Mouse (Mus musculus) embryonic facial prominence, embryonic 14.5 days (tissue): Measurements from ENCODE around the gene 4632433K11Rik. TPM values are rescaled to one million over a fixed set of nuclear protein-coding genes. Genes with fewer than 3 reads are reported as not detected.
"Not testable (repeated sequence)": the region's sequence is repeated elsewhere in the genome, so short reads cannot be mapped to it uniquely, and the experiment has no call there.

Experiments used
- ATAC-seq: fragments of 200-750 bp; cut with Nextera tagmentation; 2 replicates; pipeline ENCODE4 v1.8.0; 2017; ENCODE audit warnings: low read depth, moderate number of reproducible peaks, moderate TSS enrichment
- DNase-seq: peaks from one replicate; pipeline ENCODE4 v3.0.0-alpha.2; 2015; ENCODE audit warnings: low spot score
- H3K27ac ChIP-seq: fragments of 300-500 bp; sonication (generic); replicated peaks from 2 replicates; pipeline ENCODE4 v1.5.1; 2014; ENCODE audit warnings: low read depth, mild to moderate bottlenecking, low read length, moderate library complexity
- H3K27me3 ChIP-seq: fragments of 300-500 bp; sonication (generic); replicated peaks from 2 replicates; pipeline ENCODE4 v1.6.1; 2014; ENCODE audit warnings: low read length; ENCODE audit not compliant: control insufficient read depth, insufficient read depth
- H3K36me3 ChIP-seq: fragments of 300-500 bp; sonication (generic); 2 replicates; pipeline ENCODE4 v1.6.1; 2014; ENCODE audit warnings: low read length, mixed read lengths; ENCODE audit not compliant: control insufficient read depth, insufficient read depth
- H3K4me1 ChIP-seq: fragments of 300-500 bp; sonication (generic); 2 replicates; pipeline ENCODE4 v1.6.1; 2014; ENCODE audit warnings: antibody characterized with exemption, low read length; ENCODE audit not compliant: control insufficient read depth, insufficient read depth
- H3K4me2 ChIP-seq: fragments of 300-500 bp; sonication (generic); 2 replicates; pipeline ENCODE4 v1.6.1; 2014; ENCODE audit warnings: low read depth, mild to moderate bottlenecking, low read length, moderate library complexity, mixed read lengths
- H3K4me3 ChIP-seq: fragments of 300-500 bp; sonication (generic); 2 replicates; pipeline ENCODE4 v1.5.1; 2014; ENCODE audit warnings: low read depth, mild to moderate bottlenecking, low read length
- H3K9ac ChIP-seq: fragments of 300-500 bp; sonication (generic); 2 replicates; pipeline ENCODE4 v1.6.1; 2014; ENCODE audit warnings: low read depth, mild to moderate bottlenecking, low read length, moderate library complexity, mixed read lengths
- H3K9me3 ChIP-seq: fragments of 300-500 bp; sonication (generic); 2 replicates; pipeline ENCODE4 v1.6.1; 2016; ENCODE audit warnings: low read length; ENCODE audit not compliant: control insufficient read depth
- WGBS: fragments of 180-500 bp; shearing (Covaris S2); extraction: QIAGEN DNeasy Blood & Tissue Kit; methylation state at CpG from one replicate; pipeline ENCODE4 v1.1.7; 2014; 5-methylcytosine and 5-hydroxymethylcytosine counted together
- polyA plus RNA-seq: library from polyadenylated mRNA; unstranded; fragments of >200 nt; fragmentation: Nextera tagmentation; extraction: Ambion mirVana; gene quantifications from 2 replicates; pipeline ENCODE4 v1.2.1, GENCODE M21; 2014

The 4632433K11Rik gene
- polyA plus RNA-seq, 1 experiment from 2014 or later = not detected

- no peaks in the 10 kb centered on the region for H3K36me3 ChIP-seq
- H3K4me2 ChIP-seq = no peak overlapping the region
- H3K4me1 ChIP-seq = peaks cover 11% of the 10 kb centered on the region
- ATAC-seq (no peak), DNase-seq (no peak)
- H3K9ac ChIP-seq = no peak overlapping the region
- H3K4me3 ChIP-seq = no peak overlapping the region
- H3K9me3 ChIP-seq = no peaks in the 10 kb centered on the region
- H3K27me3 ChIP-seq = no peaks in the 10 kb centered on the region
- 71% methylated on average over 2 of the region's 2 CpGs for WGBS
- no peak overlapping the region for H3K27ac ChIP-seq
Measured at GRCm38 (mm10) chr7:4999876-5000275, 34.0 kb upstream of the 4632433K11Rik start.

GRCm38 (mm10) chr7:5002876-5003275, 31.0 kb upstream of the 4632433K11Rik start:
- H3K4me3 ChIP-seq, ATAC-seq, DNase-seq, H3K27ac ChIP-seq, H3K4me2 ChIP-seq, H3K9ac ChIP-seq, H3K27me3 ChIP-seq, H3K9me3 ChIP-seq, H3K4me1 ChIP-seq: not testable (repeated sequence)
- peaks cover 15% of the 10 kb centered on the region for H3K36me3 ChIP-seq
- 58% methylated on average over 8 of the region's 8 CpGs for WGBS

GRCm38 (mm10) chr7:5008229-5008628, 25.7 kb upstream of the 4632433K11Rik start:
- Histone ChIP-seq H3K9ac (no peak overlapping the region), H3K4me2 (no peak overlapping the region), H3K36me3 (peaks cover 65% of the 10 kb centered on the region), H3K27me3 (no peaks in the 10 kb centered on the region), H3K4me1 (no peaks in the 10 kb centered on the region), H3K4me3 (no peak overlapping the region), H3K27ac (no peak overlapping the region), H3K9me3 (no peaks in the 10 kb centered on the region)
- no peak for ATAC-seq
- DNase-seq = no peak
- 98% methylated on average over 25 of the region's 26 CpGs for WGBS

- H3K27me3 ChIP-seq = no peaks in the 10 kb centered on the region
- peak overlapping the region; percentile 61 for H3K4me2 ChIP-seq
- no peaks in the 10 kb centered on the region for H3K9me3 ChIP-seq
- H3K9ac ChIP-seq = no peak overlapping the region
- ATAC-seq (no peak), DNase-seq (no peak)
- peaks cover 52% of the 10 kb centered on the region for H3K36me3 ChIP-seq
- H3K4me1 ChIP-seq = peaks cover 3% of the 10 kb centered on the region; the same call in 1 of the 2 replicates
- 89% methylated on average over 25 of the region's 27 CpGs for WGBS
- no peak overlapping the region for H3K27ac ChIP-seq
- peak overlapping the region; percentile 63; the same call in 1 of the 2 replicates for H3K4me3 ChIP-seq
Measured at GRCm38 (mm10) chr7:5012681-5013513, 21.0 kb upstream of the 4632433K11Rik start.

GRCm38 (mm10) chr7:5014251-5015117, 19.4 kb upstream of the 4632433K11Rik start, which contains the start of the genes Zfp524 and Fiz1:
TSS of gene Zfp524 (plus strand) at chr7:5014415.
TSS of gene Fiz1 (minus strand) at chr7:5014697.
- Histone ChIP-seq H3K4me3 (peak within 1 kb of the TSS; percentile 63), H3K36me3 (peaks cover 41% of the 10 kb centered on the region), H3K4me2 (peak within 1 kb of the TSS; percentile 78), H3K27ac (peak within 1 kb of the TSS; percentile 97), H3K9me3 (no peaks in the 10 kb centered on the region), H3K4me1 (peaks cover 3% of the 10 kb centered on the region; the same call in 1 of the 2 replicates), H3K27me3 (no peaks in the 10 kb centered on the region), H3K9ac (peak within 1 kb of the TSS; percentile 88)
- peak; percentile 88 for ATAC-seq
- WGBS = under 1% methylated on average over 41 of the region's 42 CpGs
- peak; percentile 98 for DNase-seq

GRCm38 (mm10) chr7:5015118-5016001, 18.6 kb upstream of the 4632433K11Rik start, which contains the start of gene Gm44973:
TSS of gene Gm44973 (plus strand) at chr7:5015496.
- Histone ChIP-seq H3K27me3 (no peaks in the 10 kb centered on the region), H3K9me3 (no peaks in the 10 kb centered on the region), H3K36me3 (peaks cover 33% of the 10 kb centered on the region), H3K4me1 (peaks cover 3% of the 10 kb centered on the region; the same call in 1 of the 2 replicates), H3K4me2 (peak within 1 kb of the TSS; percentile 78), H3K4me3 (peak within 1 kb of the TSS; percentile 63), H3K9ac (peak within 1 kb of the TSS; percentile 88), H3K27ac (peak within 1 kb of the TSS; percentile 97)
- ATAC-seq (peak; percentile 65), DNase-seq (peak; percentile 97)
- 1% methylated on average over 43 of the region's 76 CpGs for WGBS

- Histone ChIP-seq H3K9ac (peak overlapping the region; percentile 75; the same call in 1 of the 2 replicates), H3K9me3 (no peaks in the 10 kb centered on the region), H3K4me2 (peak overlapping the region; percentile 78), H3K4me3 (peak overlapping the region; percentile 63), H3K27me3 (no peaks in the 10 kb centered on the region), H3K27ac (peak overlapping the region; percentile 97), H3K36me3 (peaks cover 26% of the 10 kb centered on the region), H3K4me1 (peaks cover 6% of the 10 kb centered on the region)
- no peak for ATAC-seq
- 64% methylated on average over 3 of the region's 3 CpGs for WGBS
- DNase-seq = no peak
Measured at GRCm38 (mm10) chr7:5016057-5016456, 17.9 kb upstream of the 4632433K11Rik start.
